Mouse (Mus musculus) brain, embryonic 18.5 days (tissue): ENCODE results near the gene Rabgap1l.
A peak's percentile ranks its signal among the peaks of the same experiment; 100 is the strongest.
"Not testable (repeated sequence)": the region's sequence is repeated elsewhere in the genome, so short reads cannot be mapped to it uniquely, and the experiment has no call there.

Source experiments
- DNase-seq: peaks from one replicate; pipeline ENCODE4 v3.0.0-alpha.2; 2012; ENCODE audit warnings: low read depth, low spot score

Gene Rabgap1l

GRCm38 (mm10) chr1:160286400-160287057 is 506.5 kb downstream of the Rabgap1l start:
- DNase-seq: no peak

- no peak for DNase-seq
Observed at GRCm38 (mm10) chr1:160284241-160284640, 508.8 kb downstream of the Rabgap1l start.

DNA sequence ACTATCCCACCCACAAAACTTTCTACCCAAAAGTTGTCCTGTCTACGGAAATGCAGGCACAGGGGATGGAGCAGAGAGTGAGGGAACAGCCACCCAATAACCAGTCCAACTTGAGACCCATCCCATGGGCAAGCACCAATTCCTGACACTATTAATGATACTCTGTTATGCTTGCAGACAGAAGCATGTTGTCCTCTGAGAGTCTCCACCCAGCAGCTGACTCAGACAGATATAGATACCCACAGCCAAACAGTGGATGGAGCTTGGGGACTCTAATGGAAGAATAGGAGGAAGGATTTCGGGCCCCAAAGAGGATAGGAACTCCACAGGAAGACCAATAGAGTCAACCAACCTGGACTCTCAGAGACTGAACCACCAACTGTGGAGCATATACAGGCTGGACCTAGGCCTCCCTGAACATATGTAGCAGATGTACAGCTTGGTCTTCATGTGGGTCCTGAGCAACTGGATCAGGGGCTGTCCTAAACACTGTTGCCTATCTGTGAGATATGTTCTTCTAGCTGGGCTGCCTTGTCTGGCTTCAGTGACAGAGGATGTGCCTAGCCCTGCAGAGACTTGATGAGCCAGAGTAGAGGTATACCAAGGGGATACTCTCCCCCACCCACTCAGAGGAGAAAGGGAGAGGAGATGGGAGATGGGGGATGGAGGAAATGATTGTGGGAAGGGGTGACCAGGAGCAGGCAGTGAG is 510.7 kb downstream of the Rabgap1l start:
- not testable (repeated sequence) for DNase-seq

DNA sequence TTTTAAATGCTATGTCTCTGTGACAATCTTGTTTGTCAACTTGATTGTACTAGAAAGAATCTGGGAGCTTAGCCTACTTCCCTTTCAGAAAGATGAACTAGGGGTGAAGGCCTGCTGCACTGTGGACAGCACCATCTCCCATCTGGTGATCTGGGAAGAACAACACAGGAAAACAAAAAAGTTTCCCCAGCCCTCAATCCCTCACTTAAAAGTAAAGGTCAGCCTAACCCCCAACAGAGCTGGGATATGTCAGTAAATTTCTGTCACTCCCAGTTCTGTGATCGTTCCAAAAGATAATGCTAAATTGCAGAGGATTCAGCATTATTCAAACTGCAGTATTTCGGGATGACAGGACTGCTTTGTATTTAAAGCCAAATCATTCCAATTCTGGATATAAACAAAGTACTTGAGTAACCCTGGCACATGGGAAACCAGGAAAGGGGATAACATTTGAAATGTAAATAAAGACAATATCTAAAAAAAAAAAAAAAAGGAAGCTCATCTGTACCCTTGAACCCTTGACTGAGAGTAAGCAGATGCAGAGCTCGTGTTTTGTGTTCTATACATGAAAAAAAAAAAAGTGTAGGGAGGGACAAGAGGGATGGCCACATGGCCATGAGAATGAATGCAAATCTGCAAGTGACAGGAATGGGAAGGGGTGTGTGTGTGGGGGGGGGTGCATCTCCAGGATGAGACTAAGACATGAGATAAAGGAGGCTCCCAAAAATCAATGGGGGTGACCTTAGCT is 511.5 kb downstream of the Rabgap1l start:
- no peak for DNase-seq

- no peak for DNase-seq
Observed at GRCm38 (mm10) chr1:160280603-160281002, 512.4 kb downstream of the Rabgap1l start.

GRCm38 (mm10) chr1:160277940-160278682 is 514.9 kb downstream of the Rabgap1l start:
- peak; percentile 73 for DNase-seq

DNA sequence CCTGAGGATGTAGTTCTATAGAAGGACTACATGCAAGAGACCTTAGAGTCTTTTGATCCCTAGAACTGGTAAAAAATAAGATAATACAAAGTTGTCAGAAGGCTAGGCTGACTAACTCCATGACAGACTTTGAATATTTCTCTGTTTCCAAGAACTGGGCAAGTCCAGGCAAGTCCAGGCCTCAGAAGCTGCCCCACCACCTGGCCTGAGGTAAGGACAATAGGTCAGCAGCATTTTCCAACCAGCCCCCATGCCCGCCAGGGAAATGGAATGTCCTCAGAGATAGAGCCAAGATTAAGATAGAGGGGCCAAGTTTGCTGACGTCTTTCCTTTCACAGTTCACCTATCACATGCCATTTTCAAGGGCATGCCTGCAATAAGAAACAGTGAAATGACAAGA is 517.8 kb downstream of the Rabgap1l start:
- no peak for DNase-seq

GRCm38 (mm10) chr1:160273133-160273743 is 519.8 kb downstream of the Rabgap1l start:
- DNase-seq: no peak

- no peak for DNase-seq
Observed at GRCm38 (mm10) chr1:160271282-160271967, 521.6 kb downstream of the Rabgap1l start.

GRCm38 (mm10) chr1:160268322-160268721 is 524.7 kb downstream of the Rabgap1l start:
- DNase-seq: no peak

DNA sequence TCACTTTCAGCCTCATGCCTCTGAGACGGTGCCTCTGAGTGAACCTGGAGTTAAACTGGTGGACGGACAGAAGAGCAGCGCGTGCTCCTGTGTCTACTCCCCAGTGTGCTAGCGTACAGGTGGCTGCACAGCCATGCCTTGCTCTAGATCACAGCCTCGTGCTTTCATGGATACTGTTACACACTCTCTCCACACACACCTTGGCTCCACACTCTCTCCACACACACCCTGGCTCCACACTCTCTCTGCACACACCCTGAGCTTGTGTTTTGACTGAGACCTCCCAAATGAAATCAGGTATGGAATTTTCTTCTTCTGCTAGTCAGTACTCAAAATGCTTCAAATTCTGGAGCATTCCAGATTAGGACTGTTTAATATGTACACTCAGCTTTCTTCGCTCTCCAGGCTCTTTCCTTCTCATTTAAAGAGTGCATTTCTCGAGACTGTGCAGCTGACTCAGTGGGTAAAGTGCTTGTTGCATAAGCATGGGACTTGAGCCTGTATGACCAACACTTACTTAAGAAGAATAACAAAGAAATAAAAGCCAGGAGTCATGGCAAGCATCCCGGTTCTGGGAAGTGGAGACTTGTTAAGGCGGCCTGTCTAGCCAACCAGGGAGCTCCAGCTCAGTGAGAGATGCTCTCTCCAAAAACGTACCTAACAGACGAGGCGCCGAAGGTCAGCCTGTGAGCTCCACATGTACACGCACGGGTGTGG is 529.2 kb downstream of the Rabgap1l start:
- no peak for DNase-seq

DNA sequence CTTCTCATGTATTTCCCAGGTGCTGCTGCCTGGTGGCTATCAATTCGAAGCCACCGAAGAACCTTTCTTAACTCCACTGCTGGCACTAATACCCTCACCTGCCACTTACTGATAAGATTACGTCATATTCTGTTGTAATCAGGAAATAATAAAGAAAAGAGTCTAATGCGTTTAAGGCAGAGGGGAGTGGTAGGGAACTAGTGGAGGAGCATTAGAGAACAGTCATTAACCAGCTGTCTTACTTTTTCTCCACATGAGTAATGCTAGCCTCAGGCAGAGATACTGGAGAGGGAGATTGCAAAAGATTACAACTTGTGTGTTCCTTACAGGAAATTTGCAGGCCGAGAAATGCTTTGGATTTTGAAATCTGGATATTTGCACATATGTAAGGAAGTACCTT is 530.0 kb downstream of the Rabgap1l start:
- DNase-seq: no peak

- DNase-seq: no peak
Observed at GRCm38 (mm10) chr1:160262415-160262814, 530.6 kb downstream of the Rabgap1l start.

DNA sequence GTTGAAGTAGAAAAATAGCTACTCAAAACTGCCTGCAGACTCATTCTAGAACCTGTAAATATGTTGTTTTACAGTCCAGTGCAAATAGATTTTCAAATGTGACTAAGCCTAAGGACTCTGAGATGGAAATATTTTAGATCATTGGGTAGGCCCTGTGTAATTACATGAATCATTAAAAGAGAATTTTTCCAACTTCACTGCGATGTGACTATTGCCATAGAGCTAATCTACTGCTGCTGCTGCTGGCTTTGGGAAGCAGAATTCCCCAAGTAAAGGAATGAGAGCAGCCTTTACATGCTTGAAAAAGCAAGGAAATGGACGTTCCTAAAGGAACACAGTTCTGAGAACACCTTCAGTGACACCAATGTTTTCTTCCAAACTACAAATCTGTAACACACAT is 531.2 kb downstream of the Rabgap1l start:
- DNase-seq: no peak

DNA sequence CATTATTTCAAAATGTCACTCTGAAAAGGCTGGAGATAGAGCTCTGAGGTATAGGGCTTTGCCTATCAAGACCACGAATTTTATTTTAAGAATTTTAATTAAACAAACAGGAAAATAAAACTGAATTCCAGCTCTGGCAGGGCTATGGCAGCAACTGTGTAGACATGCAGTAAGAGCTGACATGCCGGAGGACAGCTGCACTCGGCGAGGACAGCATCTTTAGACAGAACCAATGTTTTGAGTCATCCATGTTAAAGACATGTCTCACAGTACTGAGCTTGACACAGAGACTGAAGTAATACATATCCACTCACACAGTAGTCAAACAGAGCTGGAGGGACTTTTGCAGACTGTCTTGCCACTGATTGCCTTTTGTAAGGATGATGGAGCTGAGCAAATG is 532.4 kb downstream of the Rabgap1l start:
- no peak for DNase-seq

- peak; percentile 56 for DNase-seq
Observed at GRCm38 (mm10) chr1:160259884-160260283, 533.1 kb downstream of the Rabgap1l start.

DNA sequence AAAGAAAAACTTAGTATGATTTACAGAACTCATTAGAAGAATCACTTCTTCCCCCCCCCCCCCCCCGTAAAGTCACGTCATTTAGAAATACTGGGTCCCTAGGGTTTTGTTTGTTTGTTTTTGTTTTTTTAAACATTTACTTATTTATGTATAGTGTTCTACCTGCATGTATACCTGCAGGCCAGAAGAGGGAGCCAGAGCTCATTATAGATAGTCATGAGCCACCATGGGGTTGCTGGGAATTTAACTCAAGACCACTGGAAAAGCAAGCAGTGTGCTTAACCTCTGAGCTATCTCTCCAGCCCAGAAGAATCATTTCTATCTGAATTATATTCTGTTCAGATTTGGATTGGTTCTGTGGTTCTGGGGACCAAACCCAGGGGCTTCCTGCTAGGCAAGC is 539.9 kb downstream of the Rabgap1l start:
- no peak for DNase-seq

- DNase-seq: no peak
Observed at GRCm38 (mm10) chr1:160251388-160252007, 541.5 kb downstream of the Rabgap1l start.

GRCm38 (mm10) chr1:160250782-160251181 is 542.2 kb downstream of the Rabgap1l start:
- no peak for DNase-seq

DNA sequence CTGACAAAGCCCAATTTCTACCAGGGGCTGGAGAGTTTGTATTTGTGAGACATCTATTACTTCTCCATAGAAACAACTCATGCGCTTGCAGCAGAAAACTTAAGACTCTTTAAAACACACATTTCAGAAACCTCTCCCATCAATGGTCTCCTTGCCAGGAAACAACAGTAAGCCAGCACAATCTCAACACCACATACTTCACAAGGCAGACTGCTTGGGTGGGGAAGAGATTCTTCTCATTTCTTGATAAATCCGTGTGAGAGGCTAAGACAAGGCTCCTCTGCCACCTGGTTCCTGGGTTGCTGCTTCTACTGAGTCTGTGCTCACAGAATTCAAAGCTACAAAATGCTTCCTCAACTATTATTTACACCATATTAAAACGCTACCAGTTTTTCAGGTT is 543.2 kb downstream of the Rabgap1l start:
- no peak for DNase-seq
